Mouse (Mus musculus) liver, embryonic 12.5 days (tissue): Measurements from ENCODE around the gene Gm49661. TPM values are rescaled to one million over a fixed set of nuclear protein-coding genes. Genes with fewer than 3 reads are reported as not detected.

Experiments used
- ATAC-seq: fragments of 200-750 bp; cut with Nextera tagmentation; 2 replicates; pipeline ENCODE4 v1.8.0; 2017; ENCODE audit warnings: moderate number of reproducible peaks, mild to moderate bottlenecking, moderate library complexity
- H3K27ac ChIP-seq: fragments of 300-500 bp; sonication (generic); 2 replicates; pipeline ENCODE4 v1.5.1; 2016; ENCODE audit warnings: mild to moderate bottlenecking
- H3K27me3 ChIP-seq: fragments of 300-500 bp; sonication (generic); replicated peaks from 2 replicates; pipeline ENCODE4 v1.6.1; 2016; ENCODE audit warnings: mild to moderate bottlenecking, moderate library complexity
- H3K36me3 ChIP-seq: fragments of 300-500 bp; sonication (generic); 2 replicates; pipeline ENCODE4 v1.6.1; 2016; ENCODE audit warnings: mild to moderate bottlenecking, moderate library complexity
- H3K4me1 ChIP-seq: fragments of 300-500 bp; sonication (generic); 2 replicates; pipeline ENCODE4 v1.6.1; 2016
- H3K4me2 ChIP-seq: fragments of 300-500 bp; sonication (generic); 2 replicates; pipeline ENCODE4 v1.6.1; 2016; ENCODE audit warnings: mild to moderate bottlenecking, moderate library complexity
- H3K4me3 ChIP-seq: fragments of 300-500 bp; sonication (generic); 2 replicates; pipeline ENCODE4 v1.5.1; 2016; ENCODE audit warnings: mild to moderate bottlenecking, moderate library complexity
- H3K9ac ChIP-seq: fragments of 300-500 bp; sonication (generic); 2 replicates; pipeline ENCODE4 v1.6.1; 2016; ENCODE audit warnings: mild to moderate bottlenecking, moderate library complexity
- H3K9me3 ChIP-seq: fragments of 300-500 bp; sonication (generic); replicated peaks from 2 replicates; pipeline ENCODE4 v1.6.1; 2016; ENCODE audit warnings: mild to moderate bottlenecking, moderate library complexity
- WGBS: fragments of 180-500 bp; shearing (Covaris S2); methylation state at CpG from one replicate; pipeline ENCODE4 v1.1.7; 2016; ENCODE audit not compliant: insufficient replicate concordance; 5-methylcytosine and 5-hydroxymethylcytosine counted together
- polyA plus RNA-seq: library from polyadenylated mRNA; unstranded; fragments of >200 nt; fragmentation: Nextera tagmentation; extraction: Ambion mirVana; gene quantifications from 2 replicates; pipeline ENCODE4 v1.2.1, GENCODE M21; 2016

The Gm49661 gene
- polyA plus RNA-seq, 1 experiment from 2014 or later: not detected

- H3K4me1 ChIP-seq: peaks cover 38% of the 10 kb centered on the region
- peak; percentile 12; the same call in 1 of the 2 replicates for ATAC-seq
- H3K4me3 ChIP-seq: peak overlapping the region; percentile 55
- H3K4me2 ChIP-seq: peak overlapping the region; percentile 82
- H3K9ac ChIP-seq: no peak overlapping the region
- 21% methylated on average over 23 of the region's 23 CpGs for WGBS
- H3K27ac ChIP-seq: no peak overlapping the region
- peaks cover 99% of the 10 kb centered on the region for H3K27me3 ChIP-seq
- H3K9me3 ChIP-seq: no peaks in the 10 kb centered on the region
- no peaks in the 10 kb centered on the region for H3K36me3 ChIP-seq
These were observed 32.9 kb downstream of the Gm49661 start for GRCm38 (mm10) chr8:84936041-84936961.

DNA sequence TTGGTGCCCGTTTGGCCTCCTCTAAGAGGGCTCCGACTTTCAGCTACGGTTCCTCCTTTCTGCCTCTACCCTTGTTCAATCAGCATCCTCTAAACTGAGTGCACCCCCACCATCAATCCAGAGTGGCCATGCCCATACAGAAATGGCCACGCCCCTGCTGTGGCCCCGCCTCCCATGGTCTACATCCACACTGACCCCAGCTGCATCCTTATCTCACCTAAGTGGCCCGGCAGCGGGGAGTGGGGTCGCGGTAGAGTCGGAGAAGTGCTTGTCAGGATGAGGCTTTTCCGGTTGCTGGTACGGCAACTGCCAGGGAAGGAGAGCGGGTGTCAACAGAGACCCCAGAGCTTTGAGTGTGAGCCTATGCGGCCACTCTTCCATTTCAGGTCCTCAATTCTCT lies 33.7 kb downstream of the Gm49661 start:
- Histone ChIP-seq H3K9me3 (no peaks in the 10 kb centered on the region), H3K4me3 (no peak overlapping the region), H3K9ac (no peak overlapping the region), H3K27me3 (peaks cover 99% of the 10 kb centered on the region), H3K36me3 (no peaks in the 10 kb centered on the region), H3K4me1 (peaks cover 38% of the 10 kb centered on the region), H3K27ac (no peak overlapping the region), H3K4me2 (no peak overlapping the region)
- 4% methylated on average over 14 of the region's 14 CpGs for WGBS
- ATAC-seq: no peak

DNA sequence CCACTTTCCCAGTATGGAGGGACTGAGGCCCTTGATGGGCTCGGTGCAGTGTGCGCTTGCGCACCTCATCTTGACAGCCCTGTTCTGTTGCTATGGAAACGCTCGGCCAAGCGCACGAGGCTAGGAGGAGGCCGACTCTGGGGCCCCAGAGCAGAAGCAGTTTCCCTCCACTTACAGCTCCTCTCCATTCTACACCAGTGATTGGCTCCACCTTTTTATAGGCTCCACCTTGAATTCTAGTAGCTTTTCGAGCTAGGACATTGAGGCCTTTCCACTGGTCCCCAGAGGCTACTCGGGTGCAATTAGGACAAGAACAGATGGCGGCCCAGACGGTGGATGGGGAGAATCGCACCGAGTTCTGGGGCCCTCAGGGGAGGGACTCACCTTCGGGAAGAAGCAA lies 34.4 kb downstream of the Gm49661 start:
- no peak overlapping the region for H3K4me3 ChIP-seq
- H3K27ac ChIP-seq: no peak overlapping the region
- H3K9ac ChIP-seq: no peak overlapping the region
- H3K4me2 ChIP-seq: 0 out of 2 replicates have a peak overlapping the region, but pooled peaks have one; percentile 0
- H3K4me1 ChIP-seq: peaks cover 38% of the 10 kb centered on the region
- no peaks in the 10 kb centered on the region for H3K9me3 ChIP-seq
- WGBS: 5% methylated on average over 15 of the region's 15 CpGs
- H3K27me3 ChIP-seq: peaks cover 99% of the 10 kb centered on the region
- ATAC-seq: no peak
- H3K36me3 ChIP-seq: no peaks in the 10 kb centered on the region

DNA sequence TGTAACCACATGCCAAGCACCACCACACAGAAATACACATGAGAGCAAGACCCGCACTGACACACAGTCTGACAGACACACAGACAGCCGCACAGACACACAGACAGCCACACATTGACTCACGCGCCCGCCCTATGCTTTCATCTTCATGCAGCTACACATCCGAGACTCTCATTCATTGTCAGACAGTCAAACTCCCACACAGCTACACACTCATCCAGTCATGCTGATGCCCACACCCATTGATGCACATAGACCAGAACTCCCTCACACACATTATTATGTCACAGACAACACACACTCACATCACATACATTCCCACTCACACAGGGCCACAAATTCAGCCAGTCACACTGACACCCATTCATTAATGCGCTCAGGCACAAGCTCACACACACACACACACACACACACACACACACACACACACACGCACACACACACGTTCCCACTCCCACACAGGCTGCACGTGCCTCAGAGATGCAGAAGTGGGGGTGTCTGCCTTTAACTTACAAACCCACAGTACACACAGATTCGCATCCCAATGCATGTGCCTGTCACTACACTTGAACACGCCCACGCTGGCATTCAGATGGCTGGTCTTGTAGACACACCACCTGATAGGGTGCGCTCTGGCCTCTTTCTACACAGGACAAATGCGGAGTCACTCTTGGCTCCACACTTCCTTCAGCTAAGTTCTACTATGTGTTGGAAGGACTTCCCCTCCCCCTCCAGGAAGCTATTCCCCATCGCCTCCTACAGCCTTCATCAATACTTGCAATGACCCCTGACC lies 35.3 kb downstream of the Gm49661 start:
- peaks cover 41% of the 10 kb centered on the region for H3K4me1 ChIP-seq
- H3K9me3 ChIP-seq: no peaks in the 10 kb centered on the region
- peaks cover 99% of the 10 kb centered on the region for H3K27me3 ChIP-seq
- no peak overlapping the region for H3K4me2 ChIP-seq
- H3K27ac ChIP-seq: no peak overlapping the region
- H3K4me3 ChIP-seq: no peak overlapping the region
- no peak for ATAC-seq
- WGBS: 69% methylated on average over 16 of the region's 16 CpGs
- no peaks in the 10 kb centered on the region for H3K36me3 ChIP-seq
- H3K9ac ChIP-seq: no peak overlapping the region

DNA sequence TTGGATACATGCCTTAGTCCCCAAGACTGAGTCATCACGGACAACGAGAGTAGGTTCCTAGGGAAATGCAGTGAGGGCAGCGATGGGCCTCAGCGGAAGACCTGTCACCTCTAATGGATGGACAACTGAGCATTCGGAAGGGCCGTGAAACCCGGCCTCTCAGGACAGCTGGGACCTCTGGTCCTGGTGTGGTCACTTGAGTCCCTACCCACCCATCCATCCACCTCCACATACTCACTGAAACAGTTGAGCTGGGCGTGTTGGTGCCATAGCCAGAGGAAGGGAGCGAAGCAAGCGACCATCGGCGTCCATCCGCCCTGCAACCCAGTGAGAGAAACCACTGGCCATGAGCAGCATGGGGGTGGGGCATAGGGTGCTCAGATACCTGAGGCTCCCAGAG lies 38.7 kb downstream of the Gm49661 start:
- Histone ChIP-seq H3K9me3 (no peaks in the 10 kb centered on the region), H3K4me3 (no peak overlapping the region), H3K4me1 (peaks cover 23% of the 10 kb centered on the region), H3K4me2 (no peak overlapping the region), H3K27me3 (peaks cover 95% of the 10 kb centered on the region), H3K27ac (no peak overlapping the region), H3K9ac (no peak overlapping the region), H3K36me3 (no peaks in the 10 kb centered on the region)
- no peak for ATAC-seq
- 72% methylated on average over 13 of the region's 13 CpGs for WGBS

GRCm38 (mm10) chr8:84928456-84929306 lies 40.6 kb downstream of the Gm49661 start:
- ATAC-seq: peak; percentile 53; the same call in 1 of the 2 replicates
- WGBS: 7% methylated on average over 46 of the region's 52 CpGs
- Histone ChIP-seq H3K4me3 (peak overlapping the region; percentile 10; the same call in 1 of the 2 replicates), H3K4me2 (peak overlapping the region; percentile 54), H3K9ac (no peak overlapping the region), H3K36me3 (no peaks in the 10 kb centered on the region), H3K9me3 (no peaks in the 10 kb centered on the region), H3K27ac (no peak overlapping the region), H3K4me1 (peaks cover 8% of the 10 kb centered on the region), H3K27me3 (peaks cover 92% of the 10 kb centered on the region)

GRCm38 (mm10) chr8:84927513-84927912 lies 41.7 kb downstream of the Gm49661 start:
- Histone ChIP-seq H3K4me2 (no peak overlapping the region), H3K27me3 (peaks cover 88% of the 10 kb centered on the region), H3K4me3 (no peak overlapping the region), H3K36me3 (no peaks in the 10 kb centered on the region), H3K4me1 (peaks cover 8% of the 10 kb centered on the region), H3K27ac (no peak overlapping the region), H3K9me3 (no peaks in the 10 kb centered on the region), H3K9ac (no peak overlapping the region)
- ATAC-seq: no peak
- WGBS: 56% methylated on average over 1 of the region's 1 CpGs

DNA sequence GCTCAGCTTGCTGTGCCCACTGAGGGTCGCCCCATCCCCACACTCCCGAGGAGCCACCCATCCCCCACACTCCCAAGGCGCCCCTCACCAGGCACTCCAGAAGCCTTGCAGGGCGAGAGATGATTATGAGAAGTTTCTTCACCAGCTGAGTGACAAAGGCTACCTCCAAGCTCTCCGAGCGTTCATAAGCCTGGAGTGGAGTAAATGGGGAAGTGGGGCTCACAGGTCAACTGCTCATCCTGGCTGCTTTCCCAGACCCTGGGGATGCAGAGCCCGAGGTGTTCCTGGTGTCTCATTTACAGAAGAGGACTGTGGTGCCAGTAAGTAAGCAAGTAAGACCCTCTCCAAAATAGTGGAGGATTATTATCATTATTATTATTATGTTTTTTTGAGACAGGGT lies 43.7 kb downstream of the Gm49661 start:
- no peaks in the 10 kb centered on the region for H3K9me3 ChIP-seq
- H3K36me3 ChIP-seq: no peaks in the 10 kb centered on the region
- H3K4me3 ChIP-seq: no peak overlapping the region
- no peak overlapping the region for H3K4me2 ChIP-seq
- no peak for ATAC-seq
- H3K9ac ChIP-seq: no peak overlapping the region
- H3K27me3 ChIP-seq: peaks cover 75% of the 10 kb centered on the region
- 41% methylated on average over 7 of the region's 7 CpGs for WGBS
- peaks cover 8% of the 10 kb centered on the region for H3K4me1 ChIP-seq
- H3K27ac ChIP-seq: no peak overlapping the region

DNA sequence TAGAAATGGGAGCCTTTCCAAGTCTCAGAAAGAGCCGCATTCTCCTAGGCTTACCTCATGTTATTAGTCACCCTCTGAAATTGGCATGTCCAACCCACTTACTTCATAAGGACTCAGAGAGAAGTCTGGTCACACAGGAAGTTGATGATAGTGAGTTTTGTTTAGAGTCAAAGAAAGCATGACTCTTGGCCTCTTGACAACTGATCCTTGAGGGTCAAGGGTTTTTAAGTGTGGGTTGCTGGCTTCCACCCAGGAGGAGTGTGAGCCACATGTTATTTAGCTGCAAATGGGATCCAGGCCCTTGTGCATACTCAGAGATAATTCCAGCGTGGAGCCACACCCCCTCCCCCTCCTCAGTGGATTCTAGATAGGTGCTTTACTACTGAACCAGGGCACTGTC lies 47.6 kb downstream of the Gm49661 start:
- H3K9me3 ChIP-seq: no peaks in the 10 kb centered on the region
- H3K4me3 ChIP-seq: no peak overlapping the region
- 61% methylated on average over 2 of the region's 2 CpGs for WGBS
- H3K4me2 ChIP-seq: no peak overlapping the region
- no peak for ATAC-seq
- H3K36me3 ChIP-seq: no peaks in the 10 kb centered on the region
- no peaks in the 10 kb centered on the region; the same call in 1 of the 2 replicates for H3K4me1 ChIP-seq
- H3K27me3 ChIP-seq: peaks cover 76% of the 10 kb centered on the region
- H3K27ac ChIP-seq: no peak overlapping the region
- no peak overlapping the region for H3K9ac ChIP-seq

DNA sequence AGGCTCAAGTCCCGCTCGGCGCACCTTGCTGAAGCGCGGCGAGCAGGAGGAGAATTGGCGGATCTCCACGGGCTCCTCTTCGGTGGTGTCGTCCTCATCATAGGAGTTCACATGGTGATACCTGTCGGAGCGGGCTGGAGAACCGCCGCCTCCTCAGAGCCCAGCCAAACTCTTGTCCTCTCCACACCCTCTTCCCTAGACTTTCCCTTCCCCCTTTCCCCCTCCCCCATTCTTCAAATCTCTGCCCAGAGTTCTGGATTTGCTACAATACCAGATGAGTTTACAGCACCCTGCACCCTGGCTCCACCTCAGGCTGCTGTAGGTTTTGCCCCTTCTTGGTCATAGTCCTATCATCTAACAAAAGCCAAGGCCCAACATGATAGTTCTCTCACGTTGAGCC lies 50.6 kb downstream of the Gm49661 start:
- Histone ChIP-seq H3K36me3 (no peaks in the 10 kb centered on the region), H3K9me3 (no peaks in the 10 kb centered on the region), H3K27ac (no peak overlapping the region), H3K27me3 (peaks cover 69% of the 10 kb centered on the region), H3K9ac (no peak overlapping the region), H3K4me1 (peaks cover 4% of the 10 kb centered on the region), H3K4me3 (no peak overlapping the region), H3K4me2 (no peak overlapping the region)
- 79% methylated on average over 15 of the region's 15 CpGs for WGBS
- no peak for ATAC-seq

- Histone ChIP-seq H3K4me2 (no peak overlapping the region), H3K4me3 (no peak overlapping the region), H3K27me3 (peaks cover 72% of the 10 kb centered on the region), H3K4me1 (peaks cover 13% of the 10 kb centered on the region), H3K27ac (no peak overlapping the region), H3K9me3 (no peaks in the 10 kb centered on the region), H3K36me3 (no peaks in the 10 kb centered on the region), H3K9ac (no peak overlapping the region)
- WGBS: 27% methylated on average over 20 of the region's 20 CpGs
- ATAC-seq: no peak
These were observed 51.5 kb downstream of the Gm49661 start for GRCm38 (mm10) chr8:84917781-84918180.
